Mouse (Mus musculus) bone marrow macrophage, adult 2 months (primary cell): ENCODE results near the gene Birc2. TPM values are rescaled to one million over a fixed set of nuclear protein-coding genes. Genes with fewer than 3 reads are reported as not detected.
A peak's percentile ranks its signal among the peaks of the same experiment; 100 is the strongest.

ENCODE experiments used
- H3K27ac ChIP-seq: 2 replicates; pipeline ENCODE4 v1.5.1; 2012; ENCODE audit warnings: low read depth, low read length; ENCODE audit not compliant: insufficient read depth
- H3K4me1 ChIP-seq: 2 replicates; pipeline ENCODE4 v1.6.1; 2012; ENCODE audit warnings: low read length; ENCODE audit not compliant: control insufficient read depth, insufficient read depth
- H3K4me3 ChIP-seq: 2 replicates; pipeline ENCODE4 v1.5.1; 2012; ENCODE audit warnings: mild to moderate bottlenecking, low read length, moderate library complexity; ENCODE audit not compliant: insufficient read depth
- CTCF ChIP-seq: IDR thresholded peaks from 2 replicates; pipeline ENCODE4 v1.5.1; 2012; ENCODE audit warnings: low read depth, mild to moderate bottlenecking, low read length, moderate library complexity
- POLR2A ChIP-seq: IDR thresholded peaks from 2 replicates; pipeline ENCODE4 v1.6.1; 2012; ENCODE audit warnings: mild to moderate bottlenecking, low read depth, low read length, borderline replicate concordance
- polyA plus RNA-seq: library from polyadenylated mRNA; stranded (reverse); fragments of >200 nt; gene quantifications from 2 replicates; pipeline ENCODE4 v1.2.4, GENCODE M21; 2012; ENCODE audit not compliant: missing spikeins, insufficient read depth, insufficient read length

Gene Birc2
- polyA plus RNA-seq: 22.5 and 24.9 TPM in 2 replicates

- peak within 1 kb of the TSS; percentile 90 for H3K4me3 ChIP-seq
- TF ChIP-seq POLR2A (peak; percentile 90), CTCF (no peak)
- H3K4me1 ChIP-seq: peaks cover 12% of the 10 kb centered on the region; the same call in 1 of the 2 replicates
- H3K27ac ChIP-seq: peak within 1 kb of the TSS; percentile 89
These were observed at the start of gene Birc2 for GRCm38 (mm10) chr9:7836905-7837805. Gene Birc2, minus strand, starts transcription at chr9:7837064.

- TF ChIP-seq POLR2A (no peak), CTCF (no peak)
- H3K4me3 ChIP-seq: no peak overlapping the region
- no peak overlapping the region for H3K27ac ChIP-seq
- H3K4me1 ChIP-seq: no peaks in the 10 kb centered on the region
These were observed 47.5 kb upstream of the Birc2 start for GRCm38 (mm10) chr9:7884346-7884745.

- Histone ChIP-seq H3K4me3 (no peak overlapping the region), H3K27ac (no peak overlapping the region), H3K4me1 (no peaks in the 10 kb centered on the region; the same call in 1 of the 2 replicates)
- no peak for TF ChIP-seq POLR2A
- no peak for TF ChIP-seq CTCF
These were observed 45.5 kb upstream of the Birc2 start for GRCm38 (mm10) chr9:7882304-7882865.

- Histone ChIP-seq H3K4me1 (peaks cover 16% of the 10 kb centered on the region), H3K4me3 (peak overlapping the region; percentile 62)
- TF ChIP-seq CTCF (no peak), POLR2A (no peak)
These were observed 36.8 kb upstream of the Birc2 start for GRCm38 (mm10) chr9:7873511-7874211.

GRCm38 (mm10) chr9:7872775-7873439, 36.0 kb upstream of the Birc2 start, which contains the start of gene Birc3:
Gene Birc3, minus strand, starts transcription at chr9:7873186.
- Histone ChIP-seq H3K27ac (peak within 1 kb of the TSS; percentile 76), H3K4me1 (peaks cover 21% of the 10 kb centered on the region), H3K4me3 (peak within 1 kb of the TSS; percentile 62)
- no peak for TF ChIP-seq CTCF
- 0 out of 2 replicates have a peak, but pooled peaks have one; percentile 62 for TF ChIP-seq POLR2A

More at GRCm38 (mm10) chr9:7873511-7874211, 36.8 kb upstream of the Birc2 start:
- peak overlapping the region; percentile 76 for H3K27ac ChIP-seq

- Histone ChIP-seq H3K4me3 (peak overlapping the region; percentile 62), H3K4me1 (peaks cover 27% of the 10 kb centered on the region), H3K27ac (peak overlapping the region; percentile 76)
- TF ChIP-seq POLR2A (no peak), CTCF (no peak)
These were observed 35.3 kb upstream of the Birc2 start for GRCm38 (mm10) chr9:7872044-7872774.

GRCm38 (mm10) chr9:7871316-7872043, 34.6 kb upstream of the Birc2 start:
- peaks cover 27% of the 10 kb centered on the region for H3K4me1 ChIP-seq
- no peak for TF ChIP-seq CTCF
- TF ChIP-seq POLR2A: no peak
- H3K4me3 ChIP-seq: peak overlapping the region; percentile 62
- peak overlapping the region; percentile 76 for H3K27ac ChIP-seq

GRCm38 (mm10) chr9:7870556-7871315, 33.9 kb upstream of the Birc2 start:
- H3K4me3 ChIP-seq: peak overlapping the region; percentile 62
- H3K4me1 ChIP-seq: peaks cover 27% of the 10 kb centered on the region
- H3K27ac ChIP-seq: peak overlapping the region; percentile 76

More at GRCm38 (mm10) chr9:7870556-7871315, 33.9 kb upstream of the Birc2 start:
- TF ChIP-seq CTCF (no peak), POLR2A (no peak)
